Mouse (Mus musculus) T-cell, adult 66 days (primary cell): ENCODE data around the gene Tm9sf1. TPM values are rescaled to one million over a fixed set of nuclear protein-coding genes. Genes with fewer than 3 reads are reported as not detected.

ENCODE experiments used
- total RNA-seq, 2 experiments: library from RNA; stranded (reverse); gene quantifications; 3 replicates in 1 of 2; 4 replicates in 1 of 2; pipeline ENCODE4 v1.2.4; 2023

Tm9sf1 gene
- total RNA-seq: 10 to 100 TPM; 43.9 to 52.9 TPM

DNA sequence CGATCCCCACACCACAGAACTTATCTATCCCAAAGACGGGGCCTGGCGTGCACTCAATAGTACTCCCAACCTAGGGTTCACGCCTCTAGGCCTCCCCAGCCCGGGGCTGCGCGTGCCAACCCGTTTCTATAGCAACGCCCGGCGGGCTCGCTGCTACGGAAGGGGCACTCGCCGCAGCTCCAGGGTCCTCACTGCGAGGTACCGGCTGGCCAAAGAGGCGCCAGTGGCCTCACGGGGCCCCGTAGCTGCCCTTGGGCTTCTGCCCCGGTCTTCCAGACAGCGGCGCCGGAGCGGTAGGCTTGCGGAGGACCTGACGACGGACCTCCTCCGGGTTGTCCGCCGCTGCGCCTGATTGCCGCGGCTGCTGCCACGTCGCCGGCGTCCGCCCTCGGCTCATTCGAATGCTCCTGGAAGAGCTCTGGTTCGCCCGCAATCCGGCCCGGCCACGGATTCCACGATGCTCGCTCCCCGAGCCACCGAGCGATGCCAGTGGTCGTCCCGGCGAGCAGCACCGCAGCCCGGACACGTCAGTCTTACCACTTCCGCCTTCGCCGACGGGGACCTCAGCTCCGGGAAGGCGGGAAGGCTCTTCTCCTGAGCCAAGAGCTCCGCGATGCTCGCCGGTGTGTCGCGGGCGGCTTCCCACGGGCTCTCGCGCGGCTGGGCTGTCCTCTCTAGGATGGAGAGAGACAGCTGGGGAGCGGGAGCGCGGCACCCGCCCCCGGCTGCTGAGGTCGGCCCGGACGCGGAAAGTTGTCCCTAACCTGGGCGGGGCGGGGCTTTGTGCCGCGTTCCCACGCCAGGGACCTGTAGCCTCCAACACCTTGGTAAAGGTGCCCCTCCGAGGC is at the start of gene Tm9sf1:
Tm9sf1 (minus strand) TSS at position 747 of the 848 bp plus-strand sequence.

GRCm38 (mm10) chr14:55681160-55682117 is 37.8 kb upstream of the Tm9sf1 start, which contains the start of gene Tinf2:
Tinf2 (minus strand) TSS chr14:55681820.

GRCm38 (mm10) chr14:55671833-55672740 is 28.5 kb upstream of the Tm9sf1 start, which contains the start of the genes Gmpr2 and Nedd8:
Gmpr2 (plus strand) TSS chr14:55671941.
Nedd8 (minus strand) TSS chr14:55672124.

GRCm38 (mm10) chr14:55659960-55660573 is 16.5 kb upstream of the Tm9sf1 start, which contains the start of gene Mdp1:
Mdp1 (minus strand) TSS chr14:55660508.

GRCm38 (mm10) chr14:55649884-55650283 is 6.3 kb upstream of the Tm9sf1 start, which contains the start of gene Tssk4:
Tssk4 (plus strand) TSS chr14:55650184.

DNA sequence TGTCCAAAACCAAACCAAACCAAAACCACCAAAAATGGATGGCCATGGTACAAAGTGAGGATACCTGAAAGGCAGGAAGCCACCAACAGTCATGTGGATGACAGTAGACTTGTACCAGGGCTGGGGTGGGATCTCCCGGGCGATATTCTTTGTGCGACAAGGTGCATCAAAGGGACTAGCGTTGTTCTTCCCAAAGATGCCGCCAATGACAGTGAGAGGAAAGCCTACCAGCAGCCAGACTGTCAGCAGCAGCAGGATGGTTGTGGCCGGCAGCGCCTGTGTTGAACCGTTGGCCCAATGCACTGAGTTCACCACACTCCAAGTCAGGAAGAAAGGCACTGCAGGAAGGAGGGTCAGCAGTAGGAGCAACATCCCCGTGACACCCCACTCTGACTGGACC is 5.8 kb downstream of the Tm9sf1 start, which contains the start of gene Gm49378:
Gm49378 (minus strand) TSS at position 101 of the 400 bp plus-strand sequence.

DNA sequence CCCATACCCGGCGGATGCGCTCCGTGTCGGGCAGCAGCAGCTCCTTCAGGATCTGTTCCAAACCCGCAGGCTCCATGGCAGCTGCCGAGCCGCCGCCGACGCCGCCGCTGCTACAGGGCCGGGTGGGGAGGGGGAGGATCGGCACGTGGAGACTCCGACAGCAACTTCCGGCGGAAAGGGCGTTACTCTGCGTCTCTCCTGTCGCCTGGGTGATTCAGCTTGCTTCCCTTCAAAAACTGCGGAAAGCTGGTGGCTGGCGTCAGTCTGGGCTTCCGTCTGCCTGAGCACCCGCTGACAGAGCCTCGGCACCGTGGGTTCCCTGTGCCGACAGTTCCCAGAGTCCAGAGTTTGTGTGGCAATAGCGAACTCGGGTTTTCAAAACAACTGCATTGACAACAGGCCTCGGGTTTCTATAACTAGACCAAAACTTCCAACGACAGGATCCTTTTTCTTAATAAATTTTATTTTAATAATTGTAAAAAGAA is 8.0 kb downstream of the Tm9sf1 start, which contains the start of gene Ipo4:
Ipo4 (minus strand) TSS at position 435 of the 485 bp plus-strand sequence.

GRCm38 (mm10) chr14:55617822-55618221 is 25.8 kb downstream of the Tm9sf1 start, which contains the start of gene Rec8:
Rec8 (plus strand) TSS chr14:55618037.

GRCm38 (mm10) chr14:55603271-55603632 is 40.4 kb downstream of the Tm9sf1 start, which contains the start of gene Irf9:
Irf9 (plus strand) TSS chr14:55603571.

DNA sequence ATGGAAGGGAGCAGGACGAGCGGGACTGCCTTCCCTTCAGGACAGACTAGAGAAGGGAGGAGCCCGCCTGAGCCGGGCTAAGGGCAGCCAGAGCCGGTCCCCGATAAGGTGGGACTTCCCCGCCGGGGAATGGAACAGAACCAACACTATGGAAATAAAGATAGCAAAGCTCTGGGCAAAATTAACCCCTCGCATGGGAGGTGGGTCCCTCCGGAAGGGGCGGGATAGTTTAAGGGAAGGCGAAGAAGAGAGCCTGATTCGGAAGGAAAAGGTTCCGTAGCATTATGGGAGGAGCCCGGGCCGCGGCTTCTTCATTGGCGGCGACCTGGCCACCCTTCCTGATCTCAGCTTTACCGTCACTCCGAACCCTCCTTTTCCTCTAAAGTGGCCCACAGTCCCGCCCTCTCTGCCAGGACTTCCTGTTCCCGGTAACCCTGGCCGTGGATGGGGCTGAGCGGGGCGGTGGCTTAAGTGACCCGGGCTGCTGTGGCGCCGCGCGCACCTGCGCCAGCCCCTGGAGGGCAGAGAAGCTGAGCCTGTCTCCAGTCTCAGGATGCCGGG is 52.2 kb downstream of the Tm9sf1 start, which contains the start of gene Rnf31:
Rnf31 (plus strand) TSS at position 378 of the 561 bp plus-strand sequence.

DNA sequence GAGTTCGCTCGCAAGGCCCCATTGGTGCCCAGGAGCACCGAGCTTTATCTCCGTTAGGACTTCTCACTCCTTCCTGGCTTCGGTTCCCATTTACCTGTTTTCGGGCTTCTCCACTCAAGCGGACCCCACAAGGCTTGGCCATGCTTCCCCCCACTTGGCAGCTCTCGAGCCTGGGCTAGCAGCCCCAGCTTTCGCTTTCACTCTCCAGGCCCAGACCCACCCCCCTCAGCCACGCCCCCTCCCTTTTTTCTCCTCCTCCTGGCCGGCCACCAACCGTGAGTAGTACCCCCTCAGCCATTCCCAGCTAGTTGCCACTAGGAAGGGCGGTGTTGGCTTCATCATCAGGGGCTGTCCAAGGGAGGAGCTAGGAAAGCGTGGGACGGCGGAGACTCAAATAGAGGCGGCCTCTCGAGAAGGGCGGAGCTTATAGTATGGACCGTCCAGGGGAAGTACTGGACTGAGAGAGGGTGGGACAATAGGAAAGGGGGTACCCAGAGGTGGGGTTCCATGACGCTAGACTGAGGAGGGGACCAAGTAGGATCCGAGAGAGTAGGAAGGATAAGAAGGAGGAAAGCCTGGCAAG is 52.8 kb downstream of the Tm9sf1 start, which contains the start of gene Psme2:
Psme2 (minus strand) TSS at position 366 of the 583 bp plus-strand sequence.

Other genes starting within 250 kb of the Tm9sf1 start
- 10 to 100 TPM; 23.0 to 26.3 TPM for gene Dhrs4, start 165.0 kb downstream of the Tm9sf1 start, total RNA-seq
- under 1 TPM; 0.64 to 0.68 TPM for gene Carmil3, start 153.2 kb downstream of the Tm9sf1 start, total RNA-seq
- gene Cpne6, start 133.4 kb downstream of the Tm9sf1 start, total RNA-seq: not detected
- gene Nrl, start 118.8 kb downstream of the Tm9sf1 start, total RNA-seq: not detected
- gene Pck2, start 103.5 kb downstream of the Tm9sf1 start, total RNA-seq: 10 to 100 TPM; 12.3 to 20.4 TPM
- 10 to 100 TPM; 73.6 to 74.9 TPM for gene Dcaf11, start 83.8 kb downstream of the Tm9sf1 start, total RNA-seq
- gene A730061H03Rik, start 83.4 kb downstream of the Tm9sf1 start, total RNA-seq: 1 to 10 TPM; 4.9 to 6.6 TPM
- gene Fitm1, start 68.2 kb downstream of the Tm9sf1 start, total RNA-seq: not detected
- 100 to 1,000 TPM; 310 to 383 TPM for gene Psme1, start 65.7 kb downstream of the Tm9sf1 start, total RNA-seq
- gene Emc9, start 58.5 kb downstream of the Tm9sf1 start, total RNA-seq: 10 to 100 TPM; 23.4 to 24.2 TPM
- 100 to 1,000 TPM; 462 to 464 TPM for gene Psme2, start 52.7 kb downstream of the Tm9sf1 start, total RNA-seq
- 100 to 1,000 TPM; 112 to 116 TPM for gene Rnf31, start 52.1 kb downstream of the Tm9sf1 start, total RNA-seq
- gene Irf9, start 40.2 kb downstream of the Tm9sf1 start, total RNA-seq: 100 to 1,000 TPM; 104 to 137 TPM
- 1 to 10 TPM in 1 of 2 experiments, not detected in 1; 1.3 TPM for gene Rec8, start 25.8 kb downstream of the Tm9sf1 start, total RNA-seq
- gene Ipo4, start 7.8 kb downstream of the Tm9sf1 start, total RNA-seq: 10 to 100 TPM; 70.5 to 88.4 TPM
- 1 to 10 TPM; 4.0 to 4.6 TPM for gene Gm49378, start 5.9 kb downstream of the Tm9sf1 start, total RNA-seq
- 1 to 10 TPM; 4.1 to 5.9 TPM for gene Tssk4, start 6.4 kb upstream of the Tm9sf1 start, total RNA-seq
- 10 to 100 TPM; 44.5 to 56.7 TPM for gene Mdp1, start 16.7 kb upstream of the Tm9sf1 start, total RNA-seq
- 10 to 100 TPM; 19.3 to 25.8 TPM for gene Gmpr2, start 28.1 kb upstream of the Tm9sf1 start, total RNA-seq
- gene Nedd8, start 28.3 kb upstream of the Tm9sf1 start, total RNA-seq: 100 to 1,000 TPM; 182 to 187 TPM
- 100 to 1,000 TPM in 1 of 2 experiments, 10 to 100 TPM in 1; 94.4 to 113 TPM for gene Tinf2, start 38.0 kb upstream of the Tm9sf1 start, total RNA-seq
- gene Tgm1, start 70.1 kb upstream of the Tm9sf1 start, total RNA-seq: 1 to 10 TPM; 4.4 to 4.9 TPM
- 100 to 1,000 TPM in 1 of 2 experiments, 10 to 100 TPM in 1; 82.0 to 104 TPM for gene Rabggta, start 78.5 kb upstream of the Tm9sf1 start, total RNA-seq
- 10 to 100 TPM; 16.5 to 19.4 TPM for gene Dhrs1, start 101.9 kb upstream of the Tm9sf1 start, total RNA-seq
- gene Nop9, start 101.9 kb upstream of the Tm9sf1 start, total RNA-seq: 10 to 100 TPM; 31.3 to 38.2 TPM
- not detected for gene Cideb, start 114.7 kb upstream of the Tm9sf1 start, total RNA-seq
- gene Ltb4r2, start 117.6 kb upstream of the Tm9sf1 start, total RNA-seq: 1 to 10 TPM; 1.4 to 1.5 TPM
- gene Ltb4r1, start 122.2 kb upstream of the Tm9sf1 start, total RNA-seq: under 1 TPM; 0.52 to 0.95 TPM
- 1 to 10 TPM in 1 of 2 experiments, under 1 TPM in 1; 0.15 to 1.0 TPM for gene Adcy4, start 140.3 kb upstream of the Tm9sf1 start, total RNA-seq
- 10 to 100 TPM; 55.9 to 66.9 TPM for gene Ripk3, start 145.1 kb upstream of the Tm9sf1 start, total RNA-seq
- gene Nfatc4, start 179.3 kb upstream of the Tm9sf1 start, total RNA-seq: not detected
- gene Nynrin, start 210.2 kb upstream of the Tm9sf1 start, total RNA-seq: 1 to 10 TPM; 1.1 to 6.0 TPM
- not detected for gene Cbln3, start 240.6 kb upstream of the Tm9sf1 start, total RNA-seq
- gene Khnyn, start 241.1 kb upstream of the Tm9sf1 start, total RNA-seq: 10 to 100 TPM; 68.1 to 75.9 TPM